Mouse (Mus musculus): ENCODE results near the gene Dusp3.

GRCm38 (mm10) chr11:102019736-102020135 lies 32.9 kb upstream of the Dusp3 start:
- TF ChIP-seq POLR2A (IDR thresholded peaks at IDR 0.05; ENCODE audit: insufficient read depth, low read depth, low read length) (no peak), CTCF (IDR thresholded peaks at IDR 0.05) (no peak)

Data from heart, adult 2 months (tissue).